Mouse (Mus musculus): Measurements from ENCODE around the gene Usf3. TPM values are rescaled to one million over a fixed set of nuclear protein-coding genes. Genes with fewer than 3 reads are reported as not detected.

Gene Usf3
- polyA plus RNA-seq, 1 experiment from 2014 or later, result 4.4 TPM

DNA sequence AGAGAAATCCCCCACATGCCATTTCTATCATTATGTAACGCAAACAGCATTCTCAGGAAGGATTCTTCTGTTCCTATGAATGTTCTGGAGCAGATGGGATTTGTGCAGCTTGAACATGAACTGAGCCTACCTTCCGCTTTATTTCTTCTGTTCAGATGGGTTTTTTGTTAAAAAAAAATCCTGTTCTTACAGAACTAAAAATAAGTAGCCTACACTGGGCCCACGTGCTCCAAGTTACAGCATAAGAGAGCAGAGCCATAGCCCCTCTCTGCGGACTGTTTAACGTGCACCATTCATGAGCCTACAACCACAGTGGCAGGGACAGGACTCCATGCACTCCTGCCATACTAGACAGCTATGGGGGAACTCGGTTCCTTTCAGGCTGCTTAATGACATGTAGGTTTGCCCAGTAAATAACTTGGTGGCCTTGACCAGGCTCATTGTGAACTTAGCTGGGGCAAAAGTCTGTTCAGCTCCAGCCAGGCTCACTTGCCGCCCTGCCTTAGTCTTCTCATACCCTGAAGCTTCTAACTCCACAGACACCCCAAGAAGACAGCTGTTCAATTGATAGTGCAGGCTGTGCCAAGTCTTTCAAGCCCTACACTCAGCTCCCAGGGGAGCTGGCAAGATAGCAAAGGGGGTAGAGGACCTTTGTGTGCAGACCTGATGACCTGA, 95.6 kb downstream of the Usf3 start:
- Histone ChIP-seq H3K9me3 (ENCODE audit: control insufficient read depth, low read length) (no peaks in the 10 kb centered on the region), H3K4me1 (replicated peaks; ENCODE audit: control insufficient read depth, insufficient read depth, low read length) (no peaks in the 10 kb centered on the region), H3K27ac (no peak overlapping the region), H3K36me3 (replicated peaks; ENCODE audit: control insufficient read depth, insufficient read depth) (no peaks in the 10 kb centered on the region), H3K4me3 (replicated peaks; ENCODE audit: low read length) (no peak overlapping the region), H3K4me2 (replicated peaks) (no peak overlapping the region), H3K9ac (no peak overlapping the region), H3K27me3 (ENCODE audit: control insufficient read depth, insufficient read depth, low read length) (no peaks in the 10 kb centered on the region)
- ATAC-seq (ENCODE audit: low FRiP score) (no peak), DNase-seq (ENCODE audit: low spot score) (no peak)
- WGBS, result 87% methylated on average over 7 of the region's 7 CpGs

DNA sequence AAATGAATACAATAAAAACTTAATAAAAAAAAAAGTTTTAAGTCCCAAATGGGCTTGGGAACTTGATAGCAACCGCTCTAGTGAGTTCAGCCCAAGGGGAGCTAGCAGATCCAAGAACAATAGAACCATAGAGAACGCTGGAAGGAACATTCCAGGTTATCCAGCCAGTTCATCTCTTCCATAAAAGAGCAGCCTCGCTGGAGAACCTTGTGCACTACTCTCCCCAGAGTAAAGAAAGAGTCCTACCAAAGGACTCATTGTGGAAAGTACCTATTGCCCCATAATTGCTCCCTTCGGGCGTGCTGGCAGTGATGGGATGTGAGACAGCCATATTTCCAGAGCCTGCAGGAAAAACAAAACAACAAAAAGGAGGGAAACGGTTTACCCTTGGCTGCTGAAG, 96.5 kb downstream of the Usf3 start:
- Histone ChIP-seq H3K9me3 (ENCODE audit: control insufficient read depth, low read length) (no peaks in the 10 kb centered on the region), H3K4me2 (replicated peaks) (no peak overlapping the region), H3K27ac (no peak overlapping the region), H3K9ac (no peak overlapping the region), H3K4me3 (replicated peaks; ENCODE audit: low read length) (no peak overlapping the region), H3K4me1 (replicated peaks; ENCODE audit: control insufficient read depth, insufficient read depth, low read length) (no peaks in the 10 kb centered on the region), H3K36me3 (replicated peaks; ENCODE audit: control insufficient read depth, insufficient read depth) (no peaks in the 10 kb centered on the region), H3K27me3 (ENCODE audit: control insufficient read depth, insufficient read depth, low read length) (no peaks in the 10 kb centered on the region)
- ATAC-seq (ENCODE audit: low FRiP score) (no peak), DNase-seq (ENCODE audit: low spot score) (no peak)
- WGBS, result 83% methylated on average over 6 of the region's 6 CpGs

GRCm38 (mm10) chr16:44270606-44271005, 97.6 kb downstream of the Usf3 start:
- Histone ChIP-seq H3K27ac (no peak overlapping the region), H3K36me3 (replicated peaks; ENCODE audit: control insufficient read depth, insufficient read depth) (no peaks in the 10 kb centered on the region), H3K9ac (no peak overlapping the region), H3K4me2 (replicated peaks) (no peak overlapping the region), H3K9me3 (ENCODE audit: control insufficient read depth, low read length) (no peaks in the 10 kb centered on the region), H3K4me3 (replicated peaks; ENCODE audit: low read length) (no peak overlapping the region), H3K27me3 (ENCODE audit: control insufficient read depth, insufficient read depth, low read length) (no peaks in the 10 kb centered on the region), H3K4me1 (replicated peaks; ENCODE audit: control insufficient read depth, insufficient read depth, low read length) (no peaks in the 10 kb centered on the region)
- WGBS, result 78% methylated on average over 5 of the region's 5 CpGs
- DNase-seq (ENCODE audit: low spot score), result no peak
- ATAC-seq (ENCODE audit: low FRiP score), result no peak

DNA sequence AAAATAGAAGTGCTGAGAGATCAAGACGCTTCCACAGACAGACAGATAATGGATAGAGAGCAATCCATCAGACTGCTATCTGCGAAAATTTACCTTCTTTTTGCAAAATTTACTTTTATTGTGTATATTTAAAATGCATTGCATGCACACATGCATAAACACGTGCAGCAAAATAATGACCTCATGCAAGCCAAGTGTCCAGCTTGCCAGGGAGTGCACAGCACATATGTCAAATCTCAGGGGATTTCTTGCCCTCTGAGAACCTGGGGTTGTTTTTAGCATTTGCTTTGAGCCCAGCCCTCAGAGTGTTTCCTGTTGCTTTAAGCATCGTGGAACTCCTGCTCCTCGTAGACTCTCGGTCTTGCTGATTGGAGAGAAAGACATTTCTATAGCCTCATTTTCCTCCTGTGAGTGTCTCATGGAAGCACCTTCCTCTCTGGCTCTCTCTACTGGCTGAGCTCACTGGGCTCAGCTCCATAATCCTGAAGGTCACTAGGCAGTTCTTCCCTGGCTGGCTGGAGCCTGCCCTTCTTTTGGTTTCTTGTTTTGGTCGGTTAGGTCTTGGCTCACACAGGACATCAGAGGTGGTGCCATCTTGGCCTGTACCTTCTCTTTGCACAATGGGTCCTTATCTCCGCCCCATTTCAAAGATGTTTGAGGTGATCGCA, 98.5 kb downstream of the Usf3 start:
- H3K27me3 ChIP-seq (ENCODE audit: control insufficient read depth, insufficient read depth, low read length), result no peaks in the 10 kb centered on the region
- H3K4me3 ChIP-seq (replicated peaks; ENCODE audit: low read length), result no peak overlapping the region
- ATAC-seq (ENCODE audit: low FRiP score) (no peak), DNase-seq (ENCODE audit: low spot score) (no peak)
- no peak overlapping the region for H3K4me2 ChIP-seq (replicated peaks)
- 74% methylated on average over 9 of the region's 9 CpGs for WGBS
- no peak overlapping the region for H3K27ac ChIP-seq
- H3K4me1 ChIP-seq (replicated peaks; ENCODE audit: control insufficient read depth, insufficient read depth, low read length), result no peaks in the 10 kb centered on the region
- H3K36me3 ChIP-seq (replicated peaks; ENCODE audit: control insufficient read depth, insufficient read depth), result no peaks in the 10 kb centered on the region
- no peaks in the 10 kb centered on the region for H3K9me3 ChIP-seq (ENCODE audit: control insufficient read depth, low read length)
- no peak overlapping the region for H3K9ac ChIP-seq

Other genes starting within 250 kb of the Usf3 start
- 23.3 and 26.3 TPM in 2 replicates for gene Qtrt2, start 246.4 kb upstream of the Usf3 start, polyA plus RNA-seq (2014; fragmentation: Nextera tagmentation; extraction: Ambion mirVana)
- 3.6 and 3.8 TPM in 2 replicates for gene Zdhhc23, start 193.5 kb upstream of the Usf3 start, polyA plus RNA-seq (2014; fragmentation: Nextera tagmentation; extraction: Ambion mirVana)
- 2.0 and 2.5 TPM in 2 replicates for gene Gramd1c, start 109.9 kb upstream of the Usf3 start, polyA plus RNA-seq (2014; fragmentation: Nextera tagmentation; extraction: Ambion mirVana)
- 169 and 200 TPM in 2 replicates for gene Atp6v1a, start 33.5 kb upstream of the Usf3 start, polyA plus RNA-seq (2014; fragmentation: Nextera tagmentation; extraction: Ambion mirVana)
- 41.0 and 46.7 TPM in 2 replicates for gene Naa50, start 33.4 kb upstream of the Usf3 start, polyA plus RNA-seq (2014; fragmentation: Nextera tagmentation; extraction: Ambion mirVana)
- 14.3 and 19.7 TPM in 2 replicates for gene Sidt1, start 159.9 kb downstream of the Usf3 start, polyA plus RNA-seq (2014; fragmentation: Nextera tagmentation; extraction: Ambion mirVana)
- gene Spice1, start 173.9 kb downstream of the Usf3 start, polyA plus RNA-seq (2014; fragmentation: Nextera tagmentation; extraction: Ambion mirVana), result 14.6 and 19.9 TPM in 2 replicates
- gene Cfap44, start 221.6 kb downstream of the Usf3 start, polyA plus RNA-seq (2014; fragmentation: Nextera tagmentation; extraction: Ambion mirVana), result 7.8 and 11.0 TPM in 2 replicates